ENCODE assay signal across 8 mouse cellular contexts in the genomic region with DNA sequence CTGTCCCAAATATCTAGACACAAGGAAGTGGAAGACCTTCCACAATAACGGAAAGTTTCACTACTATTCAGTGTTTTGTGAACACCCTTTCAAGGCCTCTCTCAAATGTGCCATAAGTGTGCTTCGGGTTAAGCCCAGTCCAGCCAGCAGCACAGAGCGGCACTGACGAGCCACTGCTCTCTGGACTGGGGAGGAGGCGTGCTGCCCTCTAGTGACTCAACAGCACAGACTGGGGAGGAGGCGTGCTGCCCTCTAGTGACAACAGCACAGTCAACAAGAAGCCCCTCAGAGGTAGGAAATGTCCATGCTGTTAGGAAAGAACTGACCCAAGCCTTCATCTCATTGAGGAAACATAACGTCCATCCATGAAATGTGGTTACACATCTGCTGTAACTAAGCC. TPM values are rescaled to one million over a fixed set of nuclear protein-coding genes. Genes with fewer than 3 reads are reported as not detected.
DNase-seq lines count a peak whose midpoint lies in the region; ATAC-seq lines count a peak whose summit lies in the region.

No protein-coding gene starts in this region.

- H3K9ac ChIP-seq in hindbrain, embryonic 13.5 days, result no peak overlapping the region

- H3K4me2 ChIP-seq in hindbrain, embryonic 13.5 days, result no peak overlapping the region

- no peaks in the 10 kb centered on the region for H3K9me3 ChIP-seq in hindbrain, embryonic 13.5 days

- WGBS in hindbrain, embryonic 13.5 days, result 13% methylated on average over 7 of the region's 7 CpGs

- H3K27ac ChIP-seq in hindbrain, embryonic 13.5 days, result no peak overlapping the region

- peak; percentile 96 for DNase-seq in R1 (ENCODE audit: low read depth, low spot score)
- DNase-seq in cerebellum, postnatal 14 days, result peak; percentile 75 to 81
- peak; percentile 40 to 46 for DNase-seq in frontal cortex, postnatal 25 days (ENCODE audit: low spot score in 2 of 2)
- DNase-seq in layer of hippocampus, postnatal 14 days (ENCODE audit: low spot score in 2 of 2), result peak; percentile 55 to 71
- DNase-seq in lung, postnatal 10 days, result peak; percentile 92
- DNase-seq in retina, adult 2 months (ENCODE audit: low read depth, low spot score), result peak; percentile 57
- peak; percentile 79 for DNase-seq in thymus, postnatal 25 days

- no peaks in the 10 kb centered on the region for H3K27me3 ChIP-seq in hindbrain, embryonic 13.5 days

- H3K36me3 ChIP-seq in hindbrain, embryonic 13.5 days, result peaks cover 40% of the 10 kb centered on the region

- H3K4me1 ChIP-seq in hindbrain, embryonic 13.5 days (replicated peaks), result no peaks in the 10 kb centered on the region

- peak; percentile 68; the same call in 1 of the 2 replicates for ATAC-seq in hindbrain, embryonic 13.5 days (ENCODE audit: low FRiP score)

- H3K4me3 ChIP-seq in hindbrain, embryonic 13.5 days, result no peak overlapping the region

RNA-seq across cellular contexts. Expression of a gene that starts 24.6 kb away (rescaled TPM):
- 18.9 and 19.8 TPM in 2 replicates for polyA plus RNA-seq in hindbrain, embryonic 13.5 days (2015; fragmentation: Nextera tagmentation; extraction: Ambion mirVana)
- total RNA-seq in layer of hippocampus, postnatal 14 days (2021), result 10 to 100 TPM; 80.6 to 85.6 TPM

RNA-seq across cellular contexts. Expression of a gene that starts 30.7 kb away (rescaled TPM):
- polyA plus RNA-seq in hindbrain, embryonic 13.5 days (2015; fragmentation: Nextera tagmentation; extraction: Ambion mirVana), result 88.0 and 89.3 TPM in 2 replicates
- 100 to 1,000 TPM; 110 to 112 TPM for total RNA-seq in layer of hippocampus, postnatal 14 days (2021)

RNA-seq across cellular contexts. Expression of a gene that starts 49.5 kb away (rescaled TPM):
- 3.1 and 3.8 TPM in 2 replicates for polyA plus RNA-seq in hindbrain, embryonic 13.5 days (2015; fragmentation: Nextera tagmentation; extraction: Ambion mirVana)
- total RNA-seq in layer of hippocampus, postnatal 14 days (2021), result 1 to 10 TPM; 1.5 to 4.7 TPM

Comparison
In these comparisons a context has a peak if more than half of its experiments do, and no peak if none do; other contexts are left out.
1. DNase-seq: peak in every context shown above with its lines; median percentile 96 in R1; 92 in lung, postnatal 10 days; 79 in thymus, postnatal 25 days; 78 in cerebellum, postnatal 14 days; 63 in layer of hippocampus, postnatal 14 days; 57 in retina, adult 2 months; 43 in frontal cortex, postnatal 25 days.